Mouse (Mus musculus): ENCODE results near the gene Mboat1. TPM values are rescaled to one million over a fixed set of nuclear protein-coding genes. Genes with fewer than 3 reads are reported as not detected.

Gene Mboat1
- polyA plus RNA-seq, 1 experiment from 2014 or later, result 7.4 TPM

- Histone ChIP-seq H3K4me2 (replicated peaks; ENCODE audit: low read depth, low read length) (no peak overlapping the region), H3K9ac (ENCODE audit: low read depth, low read length) (no peak overlapping the region), H3K4me1 (replicated peaks; ENCODE audit: control insufficient read depth, insufficient read depth, low read length) (no peaks in the 10 kb centered on the region), H3K27ac (ENCODE audit: low read depth, low read length) (no peak overlapping the region), H3K4me3 (ENCODE audit: low read depth, low read length) (no peak overlapping the region), H3K9me3 (ENCODE audit: control insufficient read depth, low read length) (no peaks in the 10 kb centered on the region), H3K36me3 (ENCODE audit: control insufficient read depth, insufficient read depth, low read length) (no peaks in the 10 kb centered on the region), H3K27me3 (ENCODE audit: control insufficient read depth, insufficient read depth, low read length) (no peaks in the 10 kb centered on the region)
- DNase-seq (ENCODE audit: low spot score), result no peak
- WGBS, result 80% methylated on average over 4 of the region's 4 CpGs
- no peak for ATAC-seq (ENCODE audit: low FRiP score)
Observed at GRCm38 (mm10) chr13:30168803-30169202, 32.5 kb downstream of the Mboat1 start.

- ATAC-seq (ENCODE audit: low FRiP score), result no peak
Observed at GRCm38 (mm10) chr13:30170061-30170460, 33.8 kb downstream of the Mboat1 start.

GRCm38 (mm10) chr13:30174586-30174985 lies 38.3 kb downstream of the Mboat1 start:
- Histone ChIP-seq H3K4me2 (replicated peaks; ENCODE audit: low read depth, low read length) (no peak overlapping the region), H3K36me3 (ENCODE audit: control insufficient read depth, insufficient read depth, low read length) (no peaks in the 10 kb centered on the region), H3K9ac (ENCODE audit: low read depth, low read length) (no peak overlapping the region), H3K4me1 (replicated peaks; ENCODE audit: control insufficient read depth, insufficient read depth, low read length) (no peaks in the 10 kb centered on the region), H3K27ac (ENCODE audit: low read depth, low read length) (no peak overlapping the region), H3K9me3 (ENCODE audit: control insufficient read depth, low read length) (no peaks in the 10 kb centered on the region), H3K4me3 (ENCODE audit: low read depth, low read length) (no peak overlapping the region), H3K27me3 (ENCODE audit: control insufficient read depth, insufficient read depth, low read length) (no peaks in the 10 kb centered on the region)
- 97% methylated on average over 4 of the region's 4 CpGs for WGBS
- no peak for DNase-seq (ENCODE audit: low spot score)
- no peak for ATAC-seq (ENCODE audit: low FRiP score)

More at GRCm38 (mm10) chr13:30170061-30170460, 33.8 kb downstream of the Mboat1 start:
- no peaks in the 10 kb centered on the region for H3K27me3 ChIP-seq (ENCODE audit: control insufficient read depth, insufficient read depth, low read length)
- H3K36me3 ChIP-seq (ENCODE audit: control insufficient read depth, insufficient read depth, low read length), result no peaks in the 10 kb centered on the region
- no peak overlapping the region for H3K9ac ChIP-seq (ENCODE audit: low read depth, low read length)
- no peak overlapping the region for H3K4me2 ChIP-seq (replicated peaks; ENCODE audit: low read depth, low read length)
- no peak for DNase-seq (ENCODE audit: low spot score)
- H3K4me1 ChIP-seq (replicated peaks; ENCODE audit: control insufficient read depth, insufficient read depth, low read length), result no peaks in the 10 kb centered on the region
- no peak overlapping the region for H3K27ac ChIP-seq (ENCODE audit: low read depth, low read length)
- WGBS, result 91% methylated on average over 6 of the region's 6 CpGs
- H3K4me3 ChIP-seq (ENCODE audit: low read depth, low read length), result no peak overlapping the region
- no peaks in the 10 kb centered on the region for H3K9me3 ChIP-seq (ENCODE audit: control insufficient read depth, low read length)

- Histone ChIP-seq H3K9ac (ENCODE audit: low read depth, low read length) (no peak overlapping the region), H3K9me3 (ENCODE audit: control insufficient read depth, low read length) (no peaks in the 10 kb centered on the region), H3K27ac (ENCODE audit: low read depth, low read length) (no peak overlapping the region), H3K36me3 (ENCODE audit: control insufficient read depth, insufficient read depth, low read length) (no peaks in the 10 kb centered on the region), H3K4me1 (replicated peaks; ENCODE audit: control insufficient read depth, insufficient read depth, low read length) (no peaks in the 10 kb centered on the region), H3K4me3 (ENCODE audit: low read depth, low read length) (no peak overlapping the region), H3K27me3 (ENCODE audit: control insufficient read depth, insufficient read depth, low read length) (no peaks in the 10 kb centered on the region), H3K4me2 (replicated peaks; ENCODE audit: low read depth, low read length) (no peak overlapping the region)
- DNase-seq (ENCODE audit: low spot score), result no peak
- ATAC-seq (ENCODE audit: low FRiP score), result no peak
- WGBS, result 85% methylated on average over 6 of the region's 6 CpGs
Observed at GRCm38 (mm10) chr13:30177356-30177755, 41.1 kb downstream of the Mboat1 start.

GRCm38 (mm10) chr13:30185549-30185948 lies 49.3 kb downstream of the Mboat1 start:
- Histone ChIP-seq H3K4me3 (ENCODE audit: low read depth, low read length) (no peak overlapping the region), H3K4me2 (replicated peaks; ENCODE audit: low read depth, low read length) (no peak overlapping the region), H3K27me3 (ENCODE audit: control insufficient read depth, insufficient read depth, low read length) (no peaks in the 10 kb centered on the region), H3K36me3 (ENCODE audit: control insufficient read depth, insufficient read depth, low read length) (no peaks in the 10 kb centered on the region), H3K4me1 (replicated peaks; ENCODE audit: control insufficient read depth, insufficient read depth, low read length) (no peaks in the 10 kb centered on the region), H3K27ac (ENCODE audit: low read depth, low read length) (no peak overlapping the region), H3K9ac (ENCODE audit: low read depth, low read length) (no peak overlapping the region), H3K9me3 (ENCODE audit: control insufficient read depth, low read length) (no peaks in the 10 kb centered on the region)
- ATAC-seq (ENCODE audit: low FRiP score) (no peak), DNase-seq (ENCODE audit: low spot score) (no peak)
- 44% methylated on average over 6 of the region's 6 CpGs for WGBS

GRCm38 (mm10) chr13:30185959-30186358 lies 49.7 kb downstream of the Mboat1 start:
- no peak overlapping the region for H3K27ac ChIP-seq (ENCODE audit: low read depth, low read length)
- H3K9ac ChIP-seq (ENCODE audit: low read depth, low read length), result no peak overlapping the region
- 35% methylated on average over 6 of the region's 6 CpGs for WGBS
- H3K4me2 ChIP-seq (replicated peaks; ENCODE audit: low read depth, low read length), result no peak overlapping the region
- H3K9me3 ChIP-seq (ENCODE audit: control insufficient read depth, low read length), result no peaks in the 10 kb centered on the region
- ATAC-seq (ENCODE audit: low FRiP score), result 0 out of 2 replicates have a peak, but pooled peaks have one; percentile 30
- H3K36me3 ChIP-seq (ENCODE audit: control insufficient read depth, insufficient read depth, low read length), result no peaks in the 10 kb centered on the region
- H3K4me3 ChIP-seq (ENCODE audit: low read depth, low read length), result no peak overlapping the region
- DNase-seq (ENCODE audit: low spot score), result peak; percentile 21
- no peaks in the 10 kb centered on the region for H3K4me1 ChIP-seq (replicated peaks; ENCODE audit: control insufficient read depth, insufficient read depth, low read length)
- no peaks in the 10 kb centered on the region for H3K27me3 ChIP-seq (ENCODE audit: control insufficient read depth, insufficient read depth, low read length)

- DNase-seq (ENCODE audit: low spot score) (peak; percentile 20), ATAC-seq (ENCODE audit: low FRiP score) (peak; percentile 68)
- H3K36me3 ChIP-seq (ENCODE audit: control insufficient read depth, insufficient read depth, low read length), result no peaks in the 10 kb centered on the region
- H3K4me1 ChIP-seq (replicated peaks; ENCODE audit: control insufficient read depth, insufficient read depth, low read length), result no peaks in the 10 kb centered on the region
- H3K27me3 ChIP-seq (ENCODE audit: control insufficient read depth, insufficient read depth, low read length), result no peaks in the 10 kb centered on the region
- H3K4me3 ChIP-seq (ENCODE audit: low read depth, low read length), result no peak overlapping the region
- no peak overlapping the region for H3K9ac ChIP-seq (ENCODE audit: low read depth, low read length)
- H3K9me3 ChIP-seq (ENCODE audit: control insufficient read depth, low read length), result no peaks in the 10 kb centered on the region
- no peak overlapping the region for H3K27ac ChIP-seq (ENCODE audit: low read depth, low read length)
- H3K4me2 ChIP-seq (replicated peaks; ENCODE audit: low read depth, low read length), result no peak overlapping the region
- WGBS, result 67% methylated on average over 8 of the region's 8 CpGs
Observed at GRCm38 (mm10) chr13:30186456-30186855, 50.2 kb downstream of the Mboat1 start.

GRCm38 (mm10) chr13:30192031-30192716 lies 55.9 kb downstream of the Mboat1 start:
- Histone ChIP-seq H3K27ac (ENCODE audit: low read depth, low read length) (no peak overlapping the region), H3K4me2 (replicated peaks; ENCODE audit: low read depth, low read length) (no peak overlapping the region), H3K27me3 (ENCODE audit: control insufficient read depth, insufficient read depth, low read length) (no peaks in the 10 kb centered on the region), H3K9ac (ENCODE audit: low read depth, low read length) (no peak overlapping the region), H3K9me3 (ENCODE audit: control insufficient read depth, low read length) (no peaks in the 10 kb centered on the region), H3K36me3 (ENCODE audit: control insufficient read depth, insufficient read depth, low read length) (no peaks in the 10 kb centered on the region), H3K4me1 (replicated peaks; ENCODE audit: control insufficient read depth, insufficient read depth, low read length) (no peaks in the 10 kb centered on the region), H3K4me3 (ENCODE audit: low read depth, low read length) (no peak overlapping the region)
- 83% methylated on average over 3 of the region's 3 CpGs for WGBS
- ATAC-seq (ENCODE audit: low FRiP score) (no peak), DNase-seq (ENCODE audit: low spot score) (no peak)

GRCm38 (mm10) chr13:30193363-30193762 lies 57.1 kb downstream of the Mboat1 start:
- no peak overlapping the region for H3K9ac ChIP-seq (ENCODE audit: low read depth, low read length)
- no peaks in the 10 kb centered on the region for H3K9me3 ChIP-seq (ENCODE audit: control insufficient read depth, low read length)
- DNase-seq (ENCODE audit: low spot score) (no peak), ATAC-seq (ENCODE audit: low FRiP score) (no peak)
- 63% methylated on average over 4 of the region's 4 CpGs for WGBS
- H3K27me3 ChIP-seq (ENCODE audit: control insufficient read depth, insufficient read depth, low read length), result no peaks in the 10 kb centered on the region
- no peak overlapping the region for H3K4me2 ChIP-seq (replicated peaks; ENCODE audit: low read depth, low read length)
- no peaks in the 10 kb centered on the region for H3K4me1 ChIP-seq (replicated peaks; ENCODE audit: control insufficient read depth, insufficient read depth, low read length)
- no peaks in the 10 kb centered on the region for H3K36me3 ChIP-seq (ENCODE audit: control insufficient read depth, insufficient read depth, low read length)
- no peak overlapping the region for H3K27ac ChIP-seq (ENCODE audit: low read depth, low read length)
- no peak overlapping the region for H3K4me3 ChIP-seq (ENCODE audit: low read depth, low read length)
